Mouse (Mus musculus) limb, embryonic 13.5 days (tissue): Measurements from ENCODE around the gene Trim2. TPM values are rescaled to one million over a fixed set of nuclear protein-coding genes. Genes with fewer than 3 reads are reported as not detected.

Experiments used
- ATAC-seq: fragments of 200-750 bp; cut with Nextera tagmentation; 2 replicates; pipeline ENCODE4 v1.8.0; 2017; ENCODE audit warnings: low read depth, moderate number of reproducible peaks, moderate TSS enrichment; ENCODE audit not compliant: low FRiP score
- H3K27ac ChIP-seq: fragments of 300-500 bp; sonication (generic); 2 replicates; pipeline ENCODE4 v1.5.1; 2015; ENCODE audit warnings: inconsistent platforms, mild to moderate bottlenecking, moderate library complexity
- H3K27me3 ChIP-seq: fragments of 300-500 bp; sonication (generic); 2 replicates; pipeline ENCODE4 v1.6.1; 2015; ENCODE audit warnings: mild to moderate bottlenecking, inconsistent platforms
- H3K36me3 ChIP-seq: fragments of 300-500 bp; sonication (generic); 2 replicates; pipeline ENCODE4 v1.6.1; 2015; ENCODE audit warnings: inconsistent platforms, mild to moderate bottlenecking, moderate library complexity
- H3K4me1 ChIP-seq: fragments of 300-500 bp; sonication (generic); 2 replicates; pipeline ENCODE4 v1.6.1; 2015; ENCODE audit warnings: inconsistent platforms
- H3K4me2 ChIP-seq: fragments of 300-500 bp; sonication (generic); replicated peaks from 2 replicates; pipeline ENCODE4 v1.6.1; 2015; ENCODE audit warnings: inconsistent platforms, mild to moderate bottlenecking, moderate library complexity
- H3K4me3 ChIP-seq: fragments of 300-500 bp; sonication (generic); 2 replicates; pipeline ENCODE4 v1.5.1; 2015; ENCODE audit warnings: moderate library complexity, mild to moderate bottlenecking, inconsistent platforms
- H3K9ac ChIP-seq: fragments of 300-500 bp; sonication (generic); 2 replicates; pipeline ENCODE4 v1.6.1; 2015; ENCODE audit warnings: mild to moderate bottlenecking, inconsistent platforms
- H3K9me3 ChIP-seq: fragments of 300-500 bp; sonication (generic); 2 replicates; pipeline ENCODE4 v1.6.1; 2016; ENCODE audit warnings: inconsistent platforms
- WGBS: fragments of 180-500 bp; shearing (Covaris S2); methylation state at CpG from one replicate; pipeline ENCODE4 v1.1.7; 2015; 5-methylcytosine and 5-hydroxymethylcytosine counted together
- polyA plus RNA-seq: library from polyadenylated mRNA; unstranded; fragments of >200 nt; fragmentation: Nextera tagmentation; extraction: Ambion mirVana; gene quantifications from 2 replicates; pipeline ENCODE4 v1.2.1, GENCODE M21; 2015

Gene Trim2
- polyA plus RNA-seq, 1 experiment from 2014 or later = 19.7 TPM

- H3K4me2 ChIP-seq = no peak overlapping the region
- H3K27ac ChIP-seq = no peak overlapping the region
- no peaks in the 10 kb centered on the region for H3K27me3 ChIP-seq
- no peaks in the 10 kb centered on the region for H3K36me3 ChIP-seq
- H3K4me1 ChIP-seq = peaks cover 38% of the 10 kb centered on the region
- H3K9ac ChIP-seq = no peak overlapping the region
- no peaks in the 10 kb centered on the region for H3K9me3 ChIP-seq
- no peak overlapping the region for H3K4me3 ChIP-seq
- WGBS = 68% methylated on average over 9 of the region's 9 CpGs
- ATAC-seq = no peak
Measured at GRCm38 (mm10) chr3:84215253-84215652, 91.4 kb downstream of the Trim2 start.

- WGBS = 81% methylated on average over 6 of the region's 6 CpGs
- ATAC-seq = no peak
- Histone ChIP-seq H3K4me3 (no peak overlapping the region), H3K27me3 (no peaks in the 10 kb centered on the region), H3K36me3 (no peaks in the 10 kb centered on the region), H3K9ac (no peak overlapping the region), H3K4me2 (no peak overlapping the region), H3K27ac (no peak overlapping the region), H3K9me3 (no peaks in the 10 kb centered on the region), H3K4me1 (peaks cover 30% of the 10 kb centered on the region)
Measured at GRCm38 (mm10) chr3:84214501-84214900, 92.2 kb downstream of the Trim2 start.

- Histone ChIP-seq H3K27ac (no peak overlapping the region), H3K36me3 (peaks cover 6% of the 10 kb centered on the region), H3K9ac (no peak overlapping the region), H3K4me1 (peaks cover 13% of the 10 kb centered on the region; the same call in 1 of the 2 replicates), H3K4me2 (no peak overlapping the region), H3K4me3 (no peak overlapping the region), H3K9me3 (no peaks in the 10 kb centered on the region), H3K27me3 (no peaks in the 10 kb centered on the region)
- ATAC-seq = no peak
- WGBS = 83% methylated on average over 7 of the region's 7 CpGs
Measured at GRCm38 (mm10) chr3:84211340-84211875, 95.3 kb downstream of the Trim2 start.

- H3K4me1 ChIP-seq = no peaks in the 10 kb centered on the region
- peak; percentile 75 for ATAC-seq
Measured at GRCm38 (mm10) chr3:84208917-84209513, 97.7 kb downstream of the Trim2 start.

GRCm38 (mm10) chr3:84208475-84208874 lies 98.2 kb downstream of the Trim2 start:
- WGBS = 91% methylated on average over 7 of the region's 7 CpGs
- Histone ChIP-seq H3K9me3 (no peaks in the 10 kb centered on the region), H3K27me3 (no peaks in the 10 kb centered on the region), H3K27ac (no peak overlapping the region), H3K4me2 (no peak overlapping the region), H3K4me1 (no peaks in the 10 kb centered on the region), H3K36me3 (peaks cover 6% of the 10 kb centered on the region), H3K4me3 (no peak overlapping the region), H3K9ac (no peak overlapping the region)
- ATAC-seq = no peak

More at GRCm38 (mm10) chr3:84208917-84209513, 97.7 kb downstream of the Trim2 start:
- H3K9me3 ChIP-seq = no peaks in the 10 kb centered on the region
- no peak overlapping the region for H3K27ac ChIP-seq
- H3K4me3 ChIP-seq = no peak overlapping the region
- 72% methylated on average over 7 of the region's 7 CpGs for WGBS
- H3K36me3 ChIP-seq = peaks cover 6% of the 10 kb centered on the region
- H3K4me2 ChIP-seq = no peak overlapping the region
- no peak overlapping the region for H3K9ac ChIP-seq
- no peaks in the 10 kb centered on the region for H3K27me3 ChIP-seq

GRCm38 (mm10) chr3:84207366-84207765 lies 99.3 kb downstream of the Trim2 start:
- Histone ChIP-seq H3K4me1 (no peaks in the 10 kb centered on the region), H3K9ac (no peak overlapping the region), H3K9me3 (no peaks in the 10 kb centered on the region), H3K4me2 (no peak overlapping the region), H3K27ac (no peak overlapping the region), H3K36me3 (peaks cover 6% of the 10 kb centered on the region), H3K27me3 (no peaks in the 10 kb centered on the region), H3K4me3 (no peak overlapping the region)
- WGBS = 62% methylated on average over 2 of the region's 2 CpGs
- ATAC-seq = no peak

GRCm38 (mm10) chr3:84206106-84206505 lies 100.6 kb downstream of the Trim2 start:
- no peak overlapping the region for H3K4me2 ChIP-seq
- H3K27ac ChIP-seq = no peak overlapping the region
- no peak overlapping the region for H3K4me3 ChIP-seq
- no peak for ATAC-seq
- whole genome bisulfite sequencing = 73% methylated on average over 3 of the region's 3 CpGs
- no peaks in the 10 kb centered on the region for H3K4me1 ChIP-seq
- peaks cover 6% of the 10 kb centered on the region for H3K36me3 ChIP-seq
- H3K9ac ChIP-seq = no peak overlapping the region
- no peaks in the 10 kb centered on the region for H3K27me3 ChIP-seq
- H3K9me3 ChIP-seq = no peaks in the 10 kb centered on the region

- Histone ChIP-seq H3K9me3 (no peaks in the 10 kb centered on the region), H3K4me1 (no peaks in the 10 kb centered on the region), H3K9ac (no peak overlapping the region), H3K4me3 (no peak overlapping the region), H3K27ac (no peak overlapping the region), H3K27me3 (no peaks in the 10 kb centered on the region), H3K4me2 (no peak overlapping the region), H3K36me3 (peaks cover 6% of the 10 kb centered on the region)
- no peak for ATAC-seq
- 81% methylated on average over 6 of the region's 6 CpGs for WGBS
Measured at GRCm38 (mm10) chr3:84205650-84206049, 101.0 kb downstream of the Trim2 start.

- WGBS = 79% methylated on average over 5 of the region's 5 CpGs
- H3K27me3 ChIP-seq = no peaks in the 10 kb centered on the region
- ATAC-seq = no peak
Measured at GRCm38 (mm10) chr3:84204640-84205039, 102.0 kb downstream of the Trim2 start.

GRCm38 (mm10) chr3:84200559-84201420 lies 105.9 kb downstream of the Trim2 start:
- Histone ChIP-seq H3K4me3 (no peak overlapping the region), H3K9me3 (no peaks in the 10 kb centered on the region), H3K36me3 (no peaks in the 10 kb centered on the region), H3K27ac (no peak overlapping the region), H3K4me1 (no peaks in the 10 kb centered on the region), H3K4me2 (no peak overlapping the region), H3K27me3 (no peaks in the 10 kb centered on the region), H3K9ac (no peak overlapping the region)
- 65% methylated on average over 13 of the region's 13 CpGs for WGBS
- ATAC-seq = no peak

More at GRCm38 (mm10) chr3:84204640-84205039, 102.0 kb downstream of the Trim2 start:
- Histone ChIP-seq H3K4me1 (no peaks in the 10 kb centered on the region), H3K27ac (no peak overlapping the region), H3K9ac (no peak overlapping the region), H3K36me3 (peaks cover 6% of the 10 kb centered on the region), H3K4me2 (no peak overlapping the region), H3K9me3 (no peaks in the 10 kb centered on the region), H3K4me3 (no peak overlapping the region)

- H3K4me1 ChIP-seq = no peaks in the 10 kb centered on the region
- H3K4me2 ChIP-seq = no peak overlapping the region
- no peaks in the 10 kb centered on the region for H3K36me3 ChIP-seq
- H3K9ac ChIP-seq = no peak overlapping the region
- WGBS = 91% methylated on average over 9 of the region's 9 CpGs
- ATAC-seq = no peak
- no peaks in the 10 kb centered on the region for H3K9me3 ChIP-seq
- H3K4me3 ChIP-seq = no peak overlapping the region
- no peak overlapping the region for H3K27ac ChIP-seq
- no peaks in the 10 kb centered on the region for H3K27me3 ChIP-seq
Measured at GRCm38 (mm10) chr3:84199516-84199915, 107.2 kb downstream of the Trim2 start.

- no peaks in the 10 kb centered on the region for H3K27me3 ChIP-seq
- 87% methylated on average over 3 of the region's 3 CpGs for WGBS
Measured at GRCm38 (mm10) chr3:84198229-84198628, 108.4 kb downstream of the Trim2 start.

More at GRCm38 (mm10) chr3:84198229-84198628, 108.4 kb downstream of the Trim2 start:
- no peak for ATAC-seq
- Histone ChIP-seq H3K27ac (no peak overlapping the region), H3K4me2 (no peak overlapping the region), H3K9me3 (no peaks in the 10 kb centered on the region), H3K9ac (no peak overlapping the region), H3K4me3 (no peak overlapping the region), H3K36me3 (no peaks in the 10 kb centered on the region), H3K4me1 (no peaks in the 10 kb centered on the region)
